Mouse (Mus musculus) adrenal gland (tissue): ENCODE data around the gene Gm7233.
"Not testable (repeated sequence)": the region's sequence is repeated elsewhere in the genome, so short reads cannot be mapped to it uniquely, and the experiment has no call there.

Experiments
- intact Hi-C: fragments of 180-260 bp; cut with DNase I; formaldehyde crosslinking; loops from one replicate; pipeline ENCODE4 v1.15.1; 2025
- long read RNA-seq, 2 experiments: library from polyadenylated mRNA; unstranded; transcript quantifications; one replicate each; pipeline ENCODE4 v2.0.0; 2020; ENCODE audit warnings: borderline replicate concordance in 1 of 2; ENCODE audit not compliant: insufficient replicate concordance in 1 of 2

Gene Gm7233
- long read RNA-seq, experiment 1, result 0 reads
- long read RNA-seq, experiment 2, result 0 reads

DNA sequence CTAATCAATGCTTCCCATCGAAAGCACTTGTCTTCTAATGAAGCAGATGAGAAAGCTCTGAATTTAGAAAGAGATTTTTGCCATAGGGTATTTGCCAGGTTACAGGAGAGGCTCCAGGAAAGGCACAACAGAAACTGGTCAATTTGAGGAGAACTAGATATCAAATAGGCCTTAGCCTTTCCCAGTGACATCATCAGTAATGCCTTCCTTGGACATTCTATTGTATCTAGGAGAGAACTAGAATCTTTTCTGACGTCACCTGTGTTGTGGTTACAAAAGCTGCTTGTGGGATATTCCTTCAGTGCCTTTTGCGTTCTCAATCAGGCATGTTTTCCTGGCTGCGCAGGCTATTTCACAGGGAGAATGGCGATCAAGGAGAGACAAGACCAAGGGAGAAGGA lies at the start of gene Gm7233:
Gene Gm7233 (plus strand): TSS at position 301 of the 400 bp plus-strand sequence.
- intact Hi-C loops, result not testable (repeated sequence)

DNA sequence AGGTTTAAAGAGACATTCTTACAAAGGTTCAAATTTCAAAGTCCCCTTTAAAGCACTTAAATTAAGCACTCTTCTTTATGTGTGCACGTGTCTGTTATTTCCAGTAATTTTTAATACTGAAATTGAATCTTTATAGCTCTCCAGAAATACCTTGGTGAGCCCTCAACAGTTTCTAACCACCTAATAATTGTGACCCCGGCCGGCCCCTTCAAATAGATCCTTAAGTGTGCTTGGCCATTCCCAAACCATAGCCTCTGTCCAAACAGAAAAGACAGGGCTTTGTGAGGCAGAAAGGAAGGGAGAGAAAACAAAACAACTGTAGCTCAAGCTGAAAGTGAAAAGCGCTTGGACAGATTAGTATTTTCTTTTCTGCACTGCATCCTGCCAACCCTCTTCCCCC lies 12.5 kb upstream of the Gm7233 start:
- intact Hi-C loops, result not testable (repeated sequence)

DNA sequence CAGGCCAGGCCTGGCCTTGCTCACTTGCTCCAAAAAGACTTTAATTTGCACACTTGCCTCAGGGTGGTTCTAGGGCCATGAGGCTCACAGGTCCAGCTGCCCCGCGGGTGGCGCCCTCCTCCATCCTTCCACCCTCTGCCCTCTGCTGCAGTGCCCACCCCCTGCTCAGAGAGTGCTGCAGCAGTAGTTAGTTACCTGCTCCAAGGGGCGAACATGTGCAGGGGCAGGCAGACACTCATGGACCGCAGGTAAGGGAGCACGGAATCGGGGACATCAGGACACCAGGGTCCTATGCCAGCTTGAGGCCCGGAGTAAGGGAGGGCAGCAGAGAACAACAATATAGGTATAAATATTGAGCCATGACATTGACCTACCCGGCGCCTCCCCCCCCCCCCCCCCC lies 11.7 kb upstream of the Gm7233 start:
- intact Hi-C loops, result not testable (repeated sequence)

DNA sequence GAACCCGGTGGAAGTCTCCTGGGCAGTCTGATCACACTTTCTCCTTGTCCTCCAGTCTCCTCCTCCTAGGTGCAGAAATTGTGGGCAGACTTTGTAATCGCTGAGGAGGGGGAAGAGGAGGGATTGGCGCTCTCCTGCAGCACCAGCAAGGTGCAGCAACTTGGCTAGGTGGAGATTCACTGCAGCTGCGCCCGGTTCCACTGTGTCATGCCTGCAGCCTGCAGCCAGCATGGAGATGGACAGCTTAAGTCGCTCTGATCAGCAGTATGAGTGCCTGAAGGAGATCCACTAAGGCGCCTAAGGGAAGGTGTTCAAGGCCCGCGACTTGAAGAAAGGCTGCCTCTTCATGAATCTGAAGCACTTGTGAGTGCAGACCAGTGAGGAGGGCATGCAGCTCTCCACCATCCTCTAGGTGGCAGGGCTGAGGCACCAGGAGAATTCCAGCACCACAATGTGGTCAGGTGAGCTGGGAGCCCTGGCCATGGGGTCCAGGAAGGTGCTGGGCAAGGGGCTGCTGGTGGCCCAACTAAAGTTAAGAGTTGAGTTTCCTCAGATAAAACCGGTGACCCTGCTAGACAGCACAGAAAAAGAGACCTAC lies 11.0 kb upstream of the Gm7233 start:
- intact Hi-C loops, result not testable (repeated sequence)

DNA sequence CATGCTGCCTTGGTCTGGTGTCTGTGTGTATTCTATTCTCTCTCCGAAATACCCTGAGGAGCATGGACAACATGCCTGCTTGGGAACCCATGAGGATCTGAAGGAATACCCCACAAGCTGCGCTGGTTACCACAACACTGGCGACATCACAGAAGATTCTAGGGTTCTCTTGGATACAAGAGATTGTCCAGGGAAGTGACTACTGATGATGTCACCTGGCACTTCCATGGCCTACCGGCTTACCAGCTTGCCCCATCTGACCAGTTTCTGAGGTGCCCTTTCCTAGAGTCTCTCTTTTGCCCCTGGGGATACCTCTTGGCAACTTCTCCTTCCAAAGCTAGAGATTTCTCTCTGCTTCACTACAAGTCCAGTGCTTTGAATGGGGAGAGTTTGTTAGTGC lies 55.5 kb downstream of the Gm7233 start, which contains the start of gene Gm8122:
Gene Gm8122 (minus strand): TSS at position 101 of the 400 bp plus-strand sequence.
- intact Hi-C loops, result not testable (repeated sequence)
